Mouse (Mus musculus) intestine, embryonic 15.5 days (tissue): ENCODE measurements around the gene Ccdc88c. TPM values are rescaled to one million over a fixed set of nuclear protein-coding genes. Genes with fewer than 3 reads are reported as not detected.

Experiments
- ATAC-seq: fragments of 200-750 bp; cut with Nextera tagmentation; 2 replicates; pipeline ENCODE4 v1.8.0; 2017; ENCODE audit warnings: moderate TSS enrichment, moderate library complexity
- H3K27ac ChIP-seq: fragments of 300-500 bp; sonication (generic); 2 replicates; pipeline ENCODE4 v1.5.1; 2015; ENCODE audit warnings: mild to moderate bottlenecking, inconsistent platforms
- H3K27me3 ChIP-seq: fragments of 300-500 bp; sonication (generic); replicated peaks from 2 replicates; pipeline ENCODE4 v1.6.1; 2015; ENCODE audit warnings: inconsistent platforms
- H3K36me3 ChIP-seq: fragments of 300-500 bp; sonication (generic); 2 replicates; pipeline ENCODE4 v1.6.1; 2015; ENCODE audit warnings: inconsistent platforms
- H3K4me1 ChIP-seq: fragments of 300-500 bp; sonication (generic); replicated peaks from 2 replicates; pipeline ENCODE4 v1.6.1; 2015; ENCODE audit warnings: inconsistent platforms
- H3K4me2 ChIP-seq: fragments of 300-500 bp; sonication (generic); replicated peaks from 2 replicates; pipeline ENCODE4 v1.6.1; 2015; ENCODE audit warnings: mild to moderate bottlenecking, inconsistent platforms
- H3K4me3 ChIP-seq: fragments of 300-500 bp; sonication (generic); replicated peaks from 2 replicates; pipeline ENCODE4 v1.5.1; 2015; ENCODE audit warnings: inconsistent platforms
- H3K9ac ChIP-seq: fragments of 300-500 bp; sonication (generic); 2 replicates; pipeline ENCODE4 v1.6.1; 2015; ENCODE audit warnings: inconsistent platforms
- H3K9me3 ChIP-seq: fragments of 300-500 bp; sonication (generic); 2 replicates; pipeline ENCODE4 v1.6.1; 2016; ENCODE audit warnings: inconsistent platforms
- WGBS: fragments of 180-500 bp; shearing (Covaris S2); methylation state at CpG from one replicate; pipeline ENCODE4 v1.1.7; 2015; 5-methylcytosine and 5-hydroxymethylcytosine counted together
- polyA plus RNA-seq: library from polyadenylated mRNA; unstranded; fragments of >200 nt; fragmentation: Nextera tagmentation; extraction: Ambion mirVana; gene quantifications from 2 replicates; pipeline ENCODE4 v1.2.1, GENCODE M21; 2015

Ccdc88c gene
- polyA plus RNA-seq, 1 experiment from 2014 or later: 14.9 TPM

DNA sequence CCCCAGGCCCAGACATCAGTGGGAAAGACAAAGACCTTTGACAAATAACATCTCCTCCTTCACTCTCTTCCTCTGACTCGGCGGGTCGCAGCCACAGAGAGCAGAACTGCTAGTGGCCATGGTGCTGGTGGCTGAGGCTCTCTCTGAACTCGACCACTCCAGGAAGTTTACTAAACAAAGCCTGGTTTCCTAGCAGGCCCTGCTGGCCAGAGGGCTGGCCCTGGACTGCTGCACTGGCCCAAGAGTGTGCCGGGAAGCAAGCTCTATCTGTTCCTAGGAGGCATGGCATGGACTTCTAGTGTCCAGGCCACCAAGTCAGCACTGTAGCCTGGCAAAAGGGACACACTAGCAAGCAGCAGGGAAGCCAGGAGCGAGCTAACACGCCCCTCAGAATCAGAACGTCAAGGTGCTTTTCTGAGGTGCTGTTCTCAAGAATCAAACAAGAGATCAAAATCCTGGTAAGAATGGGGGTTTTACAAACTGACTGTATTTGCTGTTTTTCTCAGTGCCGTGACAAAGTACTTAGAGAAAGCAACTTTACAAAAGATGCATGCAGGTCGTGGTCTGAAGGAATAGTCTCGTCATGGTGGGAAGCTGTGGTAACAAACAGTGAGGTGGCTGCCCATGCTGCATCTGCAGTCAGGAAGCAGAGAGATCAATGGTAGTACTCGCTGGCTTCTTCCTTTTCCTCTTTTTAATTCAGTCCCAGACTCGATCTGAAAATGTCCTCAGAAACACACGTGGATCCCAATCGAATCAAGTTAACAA lies 50.7 kb downstream of the Ccdc88c start:
- Histone ChIP-seq H3K9ac (no peak overlapping the region), H3K4me1 (peaks cover 17% of the 10 kb centered on the region), H3K4me2 (no peak overlapping the region), H3K27me3 (no peaks in the 10 kb centered on the region), H3K4me3 (no peak overlapping the region), H3K27ac (no peak overlapping the region), H3K36me3 (no peaks in the 10 kb centered on the region), H3K9me3 (no peaks in the 10 kb centered on the region)
- 60% methylated on average over 15 of the region's 15 CpGs for WGBS
- no peak for ATAC-seq

DNA sequence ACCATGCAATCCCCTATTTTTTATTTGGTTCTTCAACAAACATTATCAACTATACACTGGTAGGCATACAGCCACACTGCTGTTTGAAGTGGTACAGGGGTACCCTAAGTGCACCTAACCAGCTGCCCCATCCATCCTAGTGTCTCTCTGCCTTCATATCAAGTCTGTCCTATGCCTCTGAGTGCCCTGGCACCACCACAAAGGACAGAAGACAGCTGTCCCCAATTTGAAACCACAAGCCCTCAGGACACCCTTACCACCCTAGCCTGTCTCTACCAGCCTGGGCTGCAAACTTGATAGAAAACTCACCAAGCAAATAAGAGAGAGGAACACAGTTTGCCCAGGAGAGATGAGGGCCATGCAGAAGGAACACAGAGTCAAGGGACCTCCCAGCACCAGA lies 51.3 kb downstream of the Ccdc88c start:
- no peak for ATAC-seq
- H3K27me3 ChIP-seq: no peaks in the 10 kb centered on the region
- H3K4me1 ChIP-seq: peaks cover 17% of the 10 kb centered on the region
- no peak overlapping the region for H3K27ac ChIP-seq
- H3K4me3 ChIP-seq: no peak overlapping the region
- H3K9me3 ChIP-seq: no peaks in the 10 kb centered on the region
- H3K9ac ChIP-seq: no peak overlapping the region
- H3K4me2 ChIP-seq: no peak overlapping the region
- no peaks in the 10 kb centered on the region for H3K36me3 ChIP-seq

DNA sequence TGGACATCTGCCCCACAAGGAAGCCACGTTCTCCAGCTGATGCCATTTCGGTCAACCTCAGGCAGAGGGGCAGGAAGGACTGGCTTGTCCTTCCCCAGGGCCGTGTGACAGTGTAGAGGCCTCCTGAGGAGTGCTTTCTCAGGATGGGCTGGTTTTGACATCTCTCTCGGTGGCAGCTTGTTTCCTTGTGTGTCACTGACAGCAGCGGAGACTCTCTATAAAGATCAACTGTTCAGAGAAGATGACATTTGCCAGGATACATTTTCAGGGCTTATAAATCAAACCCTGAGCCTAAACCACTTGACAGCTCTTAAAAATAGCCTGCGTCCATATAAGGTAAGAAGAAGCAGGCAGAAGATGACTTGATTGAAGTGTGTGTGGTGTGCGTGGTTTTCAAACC lies 59.0 kb downstream of the Ccdc88c start:
- no peaks in the 10 kb centered on the region for H3K9me3 ChIP-seq
- H3K9ac ChIP-seq: no peak overlapping the region
- H3K4me3 ChIP-seq: no peak overlapping the region
- 0 out of 2 replicates have a peak, but pooled peaks cover 3% of the 10 kb centered on the region for H3K4me1 ChIP-seq
- no peaks in the 10 kb centered on the region; the same call in 1 of the 2 replicates for H3K36me3 ChIP-seq
- H3K27ac ChIP-seq: no peak overlapping the region; the same call in 1 of the 2 replicates
- peak; percentile 34; the same call in 1 of the 2 replicates for ATAC-seq
- 48% methylated on average over 7 of the region's 7 CpGs for WGBS
- no peak overlapping the region for H3K4me2 ChIP-seq
- no peaks in the 10 kb centered on the region for H3K27me3 ChIP-seq

DNA sequence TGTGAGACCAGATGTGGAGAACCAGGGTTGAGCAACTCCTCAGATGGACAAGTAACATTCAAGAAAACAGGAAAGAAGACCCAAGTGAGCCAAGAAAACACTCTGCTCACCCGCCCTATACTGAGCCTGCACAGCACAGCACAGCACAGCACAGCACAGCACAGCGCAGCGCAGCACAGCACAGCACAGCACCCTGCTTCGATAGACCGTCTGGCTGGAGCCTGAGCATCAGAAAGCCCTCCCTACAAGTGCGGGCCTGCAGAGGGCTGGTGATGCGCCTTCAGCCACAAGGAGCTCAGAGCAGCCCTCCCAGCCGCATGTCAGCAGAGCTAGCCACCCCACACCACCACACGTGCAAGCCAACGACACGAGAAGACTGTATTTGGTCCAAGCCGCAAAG lies 61.5 kb downstream of the Ccdc88c start:
- no peaks in the 10 kb centered on the region; the same call in 1 of the 2 replicates for H3K36me3 ChIP-seq
- no peak overlapping the region for H3K4me3 ChIP-seq
- H3K9ac ChIP-seq: no peak overlapping the region
- H3K27me3 ChIP-seq: no peaks in the 10 kb centered on the region
- WGBS: 86% methylated on average over 12 of the region's 12 CpGs
- 0 out of 2 replicates have a peak, but pooled peaks cover 3% of the 10 kb centered on the region for H3K4me1 ChIP-seq
- H3K27ac ChIP-seq: no peak overlapping the region
- H3K4me2 ChIP-seq: no peak overlapping the region
- no peak for ATAC-seq
- no peaks in the 10 kb centered on the region for H3K9me3 ChIP-seq

DNA sequence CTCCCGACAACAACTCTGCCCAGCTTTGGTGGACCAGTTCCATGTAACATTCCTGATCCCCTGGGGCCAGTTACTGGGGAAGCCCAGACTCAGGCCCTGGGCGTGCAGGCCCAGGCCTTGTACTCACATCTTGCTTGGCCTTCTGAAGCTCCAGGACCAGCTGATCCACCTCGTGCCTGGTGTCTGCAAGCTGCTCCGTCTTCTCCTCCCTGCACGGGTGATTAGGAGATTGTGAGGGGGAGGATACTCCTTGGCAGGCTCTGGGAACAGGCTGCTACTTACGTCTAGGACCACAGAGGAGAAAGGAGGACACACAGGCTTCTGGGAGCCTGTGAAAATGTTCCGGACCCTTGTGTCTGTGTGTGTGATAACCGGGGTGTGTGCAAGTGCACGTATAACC lies 62.6 kb downstream of the Ccdc88c start:
- 81% methylated on average over 9 of the region's 9 CpGs for WGBS
- ATAC-seq: no peak
- no peak overlapping the region for H3K4me3 ChIP-seq

DNA sequence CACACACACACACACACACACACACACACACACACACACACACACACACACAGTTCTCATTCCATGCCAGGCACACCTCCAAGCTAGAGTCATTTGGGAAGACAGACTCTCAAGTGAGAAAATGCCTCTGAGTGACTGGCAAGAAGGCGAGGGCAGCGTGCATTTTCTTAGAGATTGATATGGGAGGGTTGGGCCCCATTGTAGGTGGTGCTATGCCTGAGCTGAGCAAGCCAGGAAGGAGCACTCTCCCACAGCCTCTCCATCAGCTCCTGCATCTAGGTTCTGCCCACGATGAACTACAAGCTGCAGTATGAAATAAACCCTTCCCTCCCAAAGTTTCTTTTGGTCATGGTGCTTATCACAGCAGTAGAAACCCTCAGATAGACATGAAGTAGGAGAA lies 63.6 kb downstream of the Ccdc88c start:
- ATAC-seq: no peak
- Histone ChIP-seq H3K4me3 (no peak overlapping the region), H3K9ac (no peak overlapping the region), H3K4me1 (0 out of 2 replicates have a peak, but pooled peaks cover 1% of the 10 kb centered on the region), H3K4me2 (no peak overlapping the region), H3K9me3 (no peaks in the 10 kb centered on the region), H3K27me3 (no peaks in the 10 kb centered on the region), H3K36me3 (no peaks in the 10 kb centered on the region; the same call in 1 of the 2 replicates), H3K27ac (no peak overlapping the region)
- 83% methylated on average over 3 of the region's 3 CpGs for WGBS

More for the DNA sequence above, 62.6 kb downstream of the Ccdc88c start:
- H3K9ac ChIP-seq: no peak overlapping the region
- no peak overlapping the region for H3K4me2 ChIP-seq
- H3K4me1 ChIP-seq: 0 out of 2 replicates have a peak, but pooled peaks cover 3% of the 10 kb centered on the region
- no peaks in the 10 kb centered on the region for H3K9me3 ChIP-seq
- H3K27ac ChIP-seq: no peak overlapping the region
- H3K27me3 ChIP-seq: no peaks in the 10 kb centered on the region
- H3K36me3 ChIP-seq: no peaks in the 10 kb centered on the region; the same call in 1 of the 2 replicates

DNA sequence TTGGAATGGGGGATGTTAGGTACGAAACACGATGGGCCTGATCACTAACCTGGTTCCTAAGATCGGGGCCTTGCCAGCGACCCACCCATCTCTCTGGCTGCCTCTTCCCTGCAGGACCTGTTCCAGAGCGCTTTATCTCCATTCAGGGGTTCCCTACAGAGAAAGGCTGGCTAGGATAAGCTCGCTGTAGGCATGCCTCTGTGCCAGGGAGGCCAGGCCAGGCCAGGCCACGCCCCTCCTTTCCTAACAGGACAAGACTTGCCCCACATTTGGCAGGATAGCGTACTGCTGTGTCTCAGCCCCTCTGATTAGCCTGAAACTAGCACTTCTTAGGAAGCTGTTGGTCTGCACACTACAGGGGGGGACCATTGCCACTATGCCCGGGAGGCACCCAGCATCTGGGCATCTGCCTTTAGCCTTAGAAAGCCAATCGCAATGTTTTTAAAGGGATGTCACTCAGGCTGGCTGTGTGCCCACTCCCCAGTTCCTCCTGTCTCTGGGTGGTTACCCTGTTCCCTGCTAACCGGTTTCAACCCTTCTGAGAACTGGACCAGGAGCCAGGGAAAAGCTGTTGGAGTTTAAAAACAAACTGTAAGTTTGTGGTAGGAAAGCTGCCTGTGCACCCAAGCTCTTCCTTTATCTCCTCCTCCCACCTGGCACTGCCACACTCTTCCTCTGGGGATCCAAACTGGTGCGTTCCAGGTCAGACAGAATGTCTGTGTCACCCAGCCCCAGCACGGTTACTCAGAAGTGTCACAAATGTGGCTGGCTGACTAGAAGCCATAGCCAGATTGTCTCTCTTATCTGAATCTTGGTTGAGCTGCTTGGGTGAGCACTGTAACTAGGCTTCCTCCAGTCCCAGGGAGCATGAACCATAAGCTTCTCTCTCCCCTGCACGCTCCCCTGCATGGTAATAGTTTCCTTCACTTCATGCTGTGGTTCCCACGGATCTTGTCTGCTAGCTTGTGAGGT lies 69.9 kb downstream of the Ccdc88c start:
- H3K27ac ChIP-seq: no peak overlapping the region; the same call in 1 of the 2 replicates

DNA sequence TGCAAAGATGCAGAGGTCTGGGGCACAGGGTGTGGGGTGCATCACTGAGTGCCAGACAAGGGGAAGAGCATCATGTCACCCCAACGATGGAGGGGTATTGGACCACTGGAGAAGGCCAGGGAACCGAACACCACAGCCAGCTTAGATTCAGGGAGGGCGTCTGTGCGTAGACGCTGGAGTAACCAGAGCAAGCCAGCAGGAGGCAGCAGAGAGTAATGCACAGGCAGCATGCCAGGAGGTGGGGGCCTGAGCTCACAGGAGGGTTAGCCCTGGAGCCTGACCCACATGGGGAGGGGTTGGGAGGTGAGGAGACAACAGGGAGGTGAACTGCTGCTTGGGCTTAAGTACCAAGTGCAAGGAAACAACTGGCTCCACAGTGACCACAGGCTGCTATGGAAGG lies 70.8 kb downstream of the Ccdc88c start:
- Histone ChIP-seq H3K4me1 (0 out of 2 replicates have a peak, but pooled peaks cover 6% of the 10 kb centered on the region), H3K4me3 (no peak overlapping the region), H3K36me3 (peaks cover 3% of the 10 kb centered on the region; the same call in 1 of the 2 replicates), H3K27ac (no peak overlapping the region; the same call in 1 of the 2 replicates), H3K9ac (no peak overlapping the region), H3K9me3 (no peaks in the 10 kb centered on the region), H3K27me3 (no peaks in the 10 kb centered on the region), H3K4me2 (no peak overlapping the region)
- ATAC-seq: peak; percentile 68
- WGBS: 24% methylated on average over 5 of the region's 5 CpGs

More for the DNA sequence above, 69.9 kb downstream of the Ccdc88c start:
- no peak overlapping the region for H3K9ac ChIP-seq
- 70% methylated on average over 15 of the region's 15 CpGs for WGBS
- 0 out of 2 replicates have a peak, but pooled peaks cover 6% of the 10 kb centered on the region for H3K4me1 ChIP-seq
- no peaks in the 10 kb centered on the region for H3K27me3 ChIP-seq
- no peak overlapping the region for H3K4me2 ChIP-seq
- H3K4me3 ChIP-seq: no peak overlapping the region
- ATAC-seq: peak; percentile 42
- H3K9me3 ChIP-seq: no peaks in the 10 kb centered on the region
- H3K36me3 ChIP-seq: no peaks in the 10 kb centered on the region

DNA sequence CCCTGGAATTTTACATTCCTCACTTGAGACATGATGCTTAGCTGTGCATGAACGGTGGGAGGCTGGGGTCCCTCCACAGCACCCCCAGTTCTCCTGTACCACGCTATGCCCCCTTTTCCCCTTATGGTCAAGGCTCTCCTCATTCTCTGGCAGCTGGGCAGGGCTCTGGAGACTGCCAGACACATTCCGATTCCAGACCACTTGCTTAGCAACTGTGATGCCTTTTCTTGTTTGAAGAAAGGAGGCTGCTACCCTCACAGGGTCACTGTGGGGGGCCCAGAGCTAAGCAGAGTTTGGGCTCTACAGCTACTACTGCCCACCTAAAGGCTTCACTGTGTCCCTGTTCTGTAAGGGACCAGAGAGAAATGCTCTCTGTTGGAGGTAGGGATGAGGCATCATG lies 71.6 kb downstream of the Ccdc88c start:
- ATAC-seq: no peak
- no peak overlapping the region for H3K9ac ChIP-seq
- no peak overlapping the region for H3K4me2 ChIP-seq
- 69% methylated on average over 3 of the region's 3 CpGs for WGBS
- H3K27ac ChIP-seq: no peak overlapping the region
- H3K9me3 ChIP-seq: no peaks in the 10 kb centered on the region
- H3K36me3 ChIP-seq: peaks cover 5% of the 10 kb centered on the region; the same call in 1 of the 2 replicates
- no peak overlapping the region for H3K4me3 ChIP-seq
- H3K4me1 ChIP-seq: peaks cover 8% of the 10 kb centered on the region; the same call in 1 of the 2 replicates
- H3K27me3 ChIP-seq: no peaks in the 10 kb centered on the region

DNA sequence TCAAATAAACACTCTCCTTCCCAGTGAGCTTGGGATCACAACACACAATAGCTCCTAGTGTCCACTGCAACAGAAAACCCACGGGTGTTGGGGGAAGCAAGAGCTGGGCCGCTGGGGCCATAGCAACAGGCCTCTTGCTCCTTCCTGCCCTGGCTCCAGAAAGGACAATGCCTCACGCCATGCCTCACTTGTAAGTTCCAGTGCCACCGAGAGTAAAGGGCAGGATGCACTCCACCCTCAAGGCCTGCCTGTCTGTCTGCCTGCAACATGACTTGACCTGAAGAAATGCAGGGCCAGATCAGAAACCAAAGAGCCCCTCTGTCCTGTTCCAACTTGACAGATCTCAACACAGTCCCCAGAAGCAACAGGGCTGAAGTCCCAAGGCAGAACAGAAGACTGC lies 72.0 kb downstream of the Ccdc88c start:
- H3K9ac ChIP-seq: no peak overlapping the region
- H3K4me2 ChIP-seq: no peak overlapping the region
- no peak overlapping the region for H3K27ac ChIP-seq
- H3K4me1 ChIP-seq: peaks cover 9% of the 10 kb centered on the region; the same call in 1 of the 2 replicates
- WGBS: 73% methylated on average over 4 of the region's 4 CpGs
- H3K27me3 ChIP-seq: no peaks in the 10 kb centered on the region
- no peaks in the 10 kb centered on the region for H3K9me3 ChIP-seq
- no peak overlapping the region for H3K4me3 ChIP-seq
- H3K36me3 ChIP-seq: peaks cover 5% of the 10 kb centered on the region; the same call in 1 of the 2 replicates
- no peak for ATAC-seq

DNA sequence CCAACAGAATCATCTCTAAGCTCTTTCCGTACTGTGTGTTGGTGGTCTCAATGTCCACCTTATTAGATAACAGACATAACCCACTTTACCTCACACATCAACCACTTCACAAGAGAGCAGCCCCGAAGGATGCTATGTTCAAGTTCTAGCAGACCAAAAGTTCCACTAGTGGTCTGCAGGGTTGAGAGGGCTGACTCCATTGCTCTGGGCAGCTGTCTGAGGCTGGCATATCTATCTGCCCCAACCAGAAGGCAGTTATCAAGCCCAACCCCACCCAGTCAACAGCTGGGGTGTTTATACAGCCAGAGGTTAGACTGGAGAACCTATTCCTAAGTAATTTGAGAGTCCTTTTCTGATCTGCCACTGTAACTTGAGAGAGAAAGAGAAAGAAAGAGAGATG lies 72.8 kb downstream of the Ccdc88c start:
- ATAC-seq: no peak; the same call in 1 of the 2 replicates
- Histone ChIP-seq H3K36me3 (peaks cover 5% of the 10 kb centered on the region; the same call in 1 of the 2 replicates), H3K9me3 (no peaks in the 10 kb centered on the region), H3K4me3 (no peak overlapping the region), H3K27ac (no peak overlapping the region), H3K27me3 (no peaks in the 10 kb centered on the region), H3K4me1 (peaks cover 9% of the 10 kb centered on the region; the same call in 1 of the 2 replicates), H3K4me2 (no peak overlapping the region), H3K9ac (no peak overlapping the region)
- whole genome bisulfite sequencing: 91% methylated on average over 2 of the region's 2 CpGs

DNA sequence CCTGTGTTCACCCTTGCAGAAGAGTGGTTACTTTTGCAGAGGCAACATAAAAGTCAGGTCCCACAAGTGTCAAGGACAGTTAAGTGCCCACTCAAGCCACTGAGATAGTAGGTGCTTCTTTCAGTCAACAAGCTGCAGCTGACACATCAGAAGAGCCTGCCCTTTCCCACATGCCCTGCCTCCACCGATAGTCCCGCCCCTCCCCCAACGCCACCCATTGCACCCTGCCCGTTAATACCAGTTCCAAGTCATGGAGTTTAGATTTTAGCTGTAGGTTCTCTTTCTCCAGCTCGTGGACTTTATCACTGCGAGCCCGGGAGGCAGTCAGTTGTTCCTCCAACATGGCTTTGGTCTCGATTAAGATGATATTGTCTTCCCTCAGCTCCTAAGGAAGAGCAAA lies 74.9 kb downstream of the Ccdc88c start:
- no peak overlapping the region for H3K4me2 ChIP-seq
- 74% methylated on average over 8 of the region's 8 CpGs for WGBS
- no peak overlapping the region for H3K27ac ChIP-seq
- H3K4me1 ChIP-seq: peaks cover 9% of the 10 kb centered on the region; the same call in 1 of the 2 replicates
- H3K9me3 ChIP-seq: no peaks in the 10 kb centered on the region
- peaks cover 5% of the 10 kb centered on the region; the same call in 1 of the 2 replicates for H3K36me3 ChIP-seq
- ATAC-seq: no peak
- no peak overlapping the region for H3K9ac ChIP-seq
- H3K27me3 ChIP-seq: no peaks in the 10 kb centered on the region
- no peak overlapping the region for H3K4me3 ChIP-seq
